Mouse (Mus musculus): Measurements from ENCODE around the gene Oaz1. TPM values are rescaled to one million over a fixed set of nuclear protein-coding genes. Genes with fewer than 3 reads are reported as not detected.
A peak's percentile ranks its signal among the peaks of the same experiment; 100 is the strongest.

Oaz1 gene
- 100 to 1,000 TPM; 700 to 820 TPM for total RNA-seq (2021)
- long read RNA-seq, experiment 1, partial matches to known transcripts, result 36 of 1,965 reads
- long read RNA-seq, experiment 1, other reads (novel, unspliced or antisense), result 1,929 of 1,965 reads
- long read RNA-seq, experiment 2, partial matches to known transcripts, result 18 of 1,322 reads
- long read RNA-seq, experiment 2, other reads (novel, unspliced or antisense), result 1,304 of 1,322 reads

DNA sequence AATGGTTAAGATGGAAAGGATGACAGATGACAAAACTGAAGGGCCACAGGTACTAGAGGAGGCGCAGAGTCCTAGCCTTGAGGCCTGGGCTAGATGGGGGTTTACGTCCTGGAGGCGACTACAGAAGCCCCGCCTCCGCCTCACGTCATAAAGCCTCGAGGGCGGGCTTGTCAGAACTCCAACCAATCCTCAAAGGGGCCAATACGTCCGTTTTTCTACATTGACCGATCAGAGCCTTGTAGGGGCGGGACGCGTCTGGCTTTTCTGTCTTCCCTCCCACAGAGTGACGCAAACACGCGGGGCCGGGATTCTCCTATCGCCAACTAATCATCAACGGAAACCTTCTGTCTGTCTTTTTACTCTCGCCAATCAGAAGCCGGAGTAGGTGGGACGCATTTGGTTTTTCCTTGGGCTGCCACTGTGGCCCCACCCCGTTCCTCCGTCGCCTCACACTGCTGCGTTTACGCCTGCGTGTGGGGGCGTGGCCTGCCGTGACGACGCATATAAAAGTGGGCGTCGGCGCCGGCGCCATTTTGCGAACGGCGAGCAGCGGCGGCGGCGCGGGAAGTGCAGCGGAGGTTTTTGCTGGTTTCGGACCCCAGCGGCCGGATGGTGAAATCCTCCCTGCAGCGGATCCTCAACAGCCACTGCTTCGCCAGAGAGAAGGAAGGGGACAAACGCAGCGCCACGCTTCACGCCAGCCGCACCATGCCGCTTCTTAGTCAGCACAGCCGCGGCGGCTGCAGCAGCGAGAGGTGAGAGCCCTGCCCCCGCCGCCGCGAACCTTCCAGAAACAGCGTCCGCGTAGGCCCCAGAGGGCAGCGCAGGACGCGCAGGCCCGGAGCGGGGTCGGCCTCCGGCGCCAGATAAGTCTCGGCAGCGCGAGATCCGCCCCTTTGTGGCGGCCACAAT lies at the start of gene Oaz1:
Gene Oaz1, plus strand, starts transcription at position 506 of the 912 bp plus-strand sequence.
- peak; percentile 98 for DNase-seq

DNA sequence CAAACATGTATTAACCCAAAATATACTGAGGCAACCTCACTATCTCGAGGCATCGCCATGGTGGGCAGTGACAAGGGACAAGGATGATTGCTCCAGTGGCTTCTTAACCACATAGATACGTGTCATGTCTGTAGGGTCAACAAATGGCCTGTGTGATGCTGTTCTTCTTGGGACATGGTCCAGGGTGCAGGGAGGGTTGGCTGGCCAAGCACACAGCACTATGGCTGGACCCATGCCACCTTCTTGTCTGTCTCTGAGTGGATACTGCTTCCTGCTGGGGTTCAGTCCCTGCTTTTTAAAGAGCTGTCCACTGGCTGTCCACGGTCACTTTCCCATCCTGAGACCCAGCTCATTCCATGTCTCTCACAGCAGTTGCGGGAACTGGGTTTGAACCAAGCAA lies 49.3 kb upstream of the Oaz1 start:
- no peak for DNase-seq

GRCm38 (mm10) chr10:80779565-80779964 lies 46.9 kb upstream of the Oaz1 start:
- peak; percentile 54 for DNase-seq

DNA sequence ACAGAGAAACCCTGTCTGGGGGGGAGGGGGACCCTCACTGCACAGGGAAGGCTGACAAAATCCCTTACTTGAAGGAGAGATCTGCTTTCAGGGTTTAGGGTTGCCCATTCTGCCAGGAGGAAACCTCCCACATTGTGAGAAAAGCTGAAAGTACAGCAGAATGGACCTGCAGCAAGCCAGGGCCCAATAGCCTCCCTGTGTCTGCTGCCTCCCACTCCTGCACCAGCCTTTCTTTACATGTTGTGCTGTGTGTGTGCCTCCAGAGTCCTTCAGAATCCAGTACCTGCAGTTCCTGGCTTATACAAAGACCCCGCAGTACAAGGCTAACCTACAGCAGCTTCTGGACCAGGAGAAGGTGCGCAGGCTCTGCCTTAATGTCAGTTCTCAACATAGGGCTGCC lies 42.2 kb upstream of the Oaz1 start:
- no peak for DNase-seq

- no peak for DNase-seq
Observed at GRCm38 (mm10) chr10:80784871-80785270, 41.6 kb upstream of the Oaz1 start.

GRCm38 (mm10) chr10:80785963-80786362 lies 40.5 kb upstream of the Oaz1 start:
- no peak for DNase-seq

DNA sequence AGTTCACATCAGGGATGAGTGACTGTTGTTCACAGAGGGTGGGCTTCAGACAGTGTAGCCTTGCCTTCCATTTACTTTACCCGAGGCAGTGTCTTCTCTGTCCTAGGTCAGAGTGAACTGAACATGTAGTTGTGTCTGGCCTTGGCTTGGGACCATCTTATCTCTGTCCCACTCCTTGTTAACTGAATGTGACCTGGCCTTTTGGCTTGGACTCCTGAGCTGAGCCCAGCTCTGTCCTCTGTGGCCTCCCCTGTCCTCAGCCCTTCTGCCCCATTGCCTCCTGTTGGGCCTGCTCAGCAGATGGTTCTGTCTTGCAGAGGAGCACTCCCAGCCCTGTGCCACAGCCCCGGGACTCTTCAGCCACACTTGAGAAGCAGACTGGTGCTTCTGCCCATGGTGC lies 38.9 kb upstream of the Oaz1 start:
- DNase-seq, result no peak

DNA sequence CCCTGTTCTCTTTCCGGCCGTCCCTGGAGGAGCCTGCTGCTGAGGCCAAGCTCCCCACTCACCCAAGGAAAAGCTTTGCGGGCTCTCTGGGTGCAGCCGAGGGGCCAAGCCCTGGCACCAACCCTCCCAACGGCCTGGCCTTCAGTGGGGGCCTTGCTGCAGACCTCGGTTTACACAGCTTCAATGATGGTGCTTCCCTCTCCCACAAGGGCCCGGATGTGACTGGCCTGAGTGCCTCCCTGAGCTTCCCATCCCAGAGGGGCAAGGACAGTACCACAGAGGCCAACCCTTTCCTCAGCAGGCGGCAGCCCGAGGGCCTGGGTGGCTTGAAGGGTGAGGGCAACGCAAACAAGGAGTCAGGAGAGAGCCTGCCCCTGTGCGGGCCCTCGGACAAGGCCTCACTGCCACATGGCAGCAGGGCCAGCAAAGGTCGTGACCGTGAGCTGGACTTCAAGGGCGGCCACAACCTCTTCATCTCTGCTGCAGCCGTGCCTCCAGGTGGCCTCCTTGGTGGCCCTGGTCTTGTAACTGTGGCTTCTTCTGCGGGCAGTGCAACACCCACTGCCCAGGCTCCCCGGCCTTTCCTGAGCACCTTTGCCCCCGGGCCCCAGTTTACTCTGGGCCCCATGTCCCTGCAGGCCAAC lies 35.6 kb upstream of the Oaz1 start:
- peak; percentile 62 for DNase-seq

DNA sequence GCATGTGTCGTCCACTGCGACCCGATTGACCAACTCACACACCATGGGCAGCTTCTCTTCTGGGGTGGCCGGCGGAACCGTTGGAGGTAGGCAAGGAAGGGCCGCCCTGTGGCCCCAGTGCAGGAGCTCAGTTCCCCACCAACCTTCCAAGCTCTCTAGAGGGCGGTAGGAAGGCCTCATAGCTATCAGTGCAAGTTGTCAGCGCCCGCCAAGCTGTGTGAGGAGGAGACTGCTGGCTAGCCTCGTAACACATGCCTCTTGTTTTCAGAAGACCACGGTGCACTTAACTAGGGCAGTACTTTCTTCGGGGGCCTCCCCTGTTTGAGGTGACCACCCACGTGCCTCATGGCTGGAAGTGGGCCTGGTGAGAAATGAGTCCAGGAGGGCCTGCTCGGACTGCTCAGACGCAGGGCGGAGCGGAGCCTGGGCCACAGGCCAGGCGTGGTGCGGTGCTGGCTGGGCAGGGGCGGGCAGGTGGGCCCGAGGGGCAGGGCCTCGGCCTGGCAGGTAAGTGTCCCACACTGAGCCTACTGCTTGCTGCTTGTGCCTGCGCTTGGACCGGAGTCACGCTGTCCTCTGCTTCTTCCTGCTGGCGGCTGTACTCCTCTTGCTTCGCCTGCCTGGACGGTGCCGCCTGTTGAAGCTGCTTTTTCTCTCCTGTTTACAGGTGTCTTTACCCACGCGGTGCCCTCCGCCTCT lies 34.8 kb upstream of the Oaz1 start:
- no peak for DNase-seq

DNA sequence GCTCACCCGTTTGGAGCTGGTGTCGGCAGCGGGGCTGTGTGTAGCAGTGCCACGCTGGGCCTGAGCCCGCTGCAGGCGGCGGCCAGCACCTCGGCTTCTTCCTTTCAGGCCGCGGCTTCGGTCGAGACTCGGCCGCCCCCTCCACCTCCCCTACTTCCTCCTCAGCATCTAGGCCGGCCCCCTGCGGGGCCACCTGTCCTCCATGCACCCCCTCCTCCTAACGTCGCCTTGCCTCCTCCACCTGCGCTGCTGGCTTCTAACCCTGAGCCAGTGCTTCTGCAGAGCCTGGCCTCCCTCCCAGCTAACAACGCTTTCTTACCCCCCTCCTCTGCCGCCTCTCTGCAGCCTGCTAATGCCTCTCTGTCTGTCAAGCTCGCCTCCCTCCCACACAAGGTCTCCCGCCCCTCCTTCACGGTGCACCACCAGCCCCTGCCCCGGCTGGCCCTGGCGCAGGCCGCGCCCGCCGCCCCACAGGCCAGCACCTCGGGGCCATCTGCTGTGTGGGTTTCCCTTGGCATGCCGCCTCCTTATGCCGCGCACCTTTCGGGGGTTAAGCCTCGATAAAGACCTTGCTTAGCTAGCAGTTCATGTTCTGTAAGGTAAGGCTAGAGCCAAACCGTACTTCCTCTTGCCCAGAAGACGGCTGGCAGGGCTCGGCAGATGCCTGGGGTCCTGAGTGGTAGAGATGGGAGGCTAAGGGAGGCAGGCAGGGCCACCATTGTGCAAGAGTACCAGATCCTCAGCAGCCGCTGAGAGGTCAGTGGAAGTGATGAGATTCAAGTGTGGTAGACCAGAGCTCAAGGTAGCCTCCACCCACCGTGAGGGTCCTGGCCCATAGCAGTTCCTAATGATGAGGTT lies 34.1 kb upstream of the Oaz1 start:
- no peak for DNase-seq

- no peak for DNase-seq
Observed at GRCm38 (mm10) chr10:80793033-80793784, 33.2 kb upstream of the Oaz1 start.

GRCm38 (mm10) chr10:80793803-80794202 lies 32.7 kb upstream of the Oaz1 start:
- no peak for DNase-seq

DNA sequence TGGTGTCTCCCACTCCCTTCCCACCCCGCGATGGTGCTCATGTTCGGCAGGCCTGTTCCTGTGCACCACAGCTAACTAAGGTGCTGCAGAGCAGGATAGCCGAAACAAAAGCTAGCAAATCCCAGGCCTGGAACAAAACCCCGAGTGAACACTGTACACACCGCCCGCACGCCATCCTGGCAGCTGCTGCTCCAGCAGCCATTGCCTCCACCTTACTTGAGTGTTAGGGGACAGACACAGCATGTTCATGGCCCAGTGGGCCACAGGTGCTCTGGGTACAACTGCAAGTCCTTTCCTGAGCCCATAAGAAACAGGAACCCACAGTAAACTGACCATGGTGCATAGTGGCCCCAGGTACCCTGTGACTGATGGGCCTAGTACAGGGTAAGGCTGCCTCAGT lies 31.7 kb upstream of the Oaz1 start:
- DNase-seq, result no peak

- no peak for DNase-seq
Observed at GRCm38 (mm10) chr10:80796307-80796848, 30.1 kb upstream of the Oaz1 start.

- DNase-seq, result no peak
Observed at GRCm38 (mm10) chr10:80797186-80798149, 29.0 kb upstream of the Oaz1 start.

DNA sequence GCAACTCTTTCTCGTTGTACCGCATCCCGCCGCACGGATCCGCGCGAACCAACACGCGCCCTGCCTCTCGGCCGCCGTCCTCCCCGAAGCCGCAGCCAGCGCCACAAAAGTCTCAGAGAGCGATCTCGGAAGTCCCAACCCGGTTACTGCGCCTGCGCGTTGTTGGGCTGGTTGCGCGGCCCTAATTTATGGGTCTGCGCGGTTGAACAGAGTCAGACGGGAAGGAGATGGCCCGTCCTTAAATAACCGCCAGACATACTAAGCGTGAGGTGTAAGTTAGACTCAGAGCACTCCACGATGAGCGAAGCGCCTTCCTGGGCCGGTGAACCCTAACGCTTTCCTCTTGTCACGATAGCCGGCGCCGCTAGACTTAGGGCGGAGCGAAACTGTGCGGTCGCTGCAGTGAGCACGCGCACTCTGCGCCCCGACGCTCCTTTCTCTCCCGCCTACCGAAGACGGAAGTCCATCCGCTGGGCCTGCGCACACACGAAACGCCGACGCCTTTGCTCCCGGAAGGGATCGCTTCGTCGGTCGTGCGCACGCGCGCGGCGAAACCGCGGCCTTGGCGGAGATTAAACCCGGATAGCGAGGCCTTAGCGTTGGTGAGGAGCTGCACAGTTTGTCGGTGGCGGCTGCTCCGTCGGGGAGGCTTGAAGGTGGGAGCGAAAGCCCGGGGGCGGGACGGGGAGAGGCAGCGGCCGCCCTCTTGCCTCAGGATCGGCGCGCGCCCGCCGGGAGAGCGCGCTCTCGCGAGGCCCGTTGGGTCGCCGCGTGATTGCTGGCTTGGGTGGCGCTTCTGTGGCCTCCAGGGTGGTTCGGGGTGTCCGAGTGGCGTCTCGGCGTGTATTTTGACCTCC lies 28.1 kb upstream of the Oaz1 start, which contains the start of the genes Sf3a2 and Plekhj1:
Gene Sf3a2, plus strand, starts transcription at position 49 of the 857 bp plus-strand sequence.
Gene Plekhj1, minus strand, starts transcription at position 477 of the 857 bp plus-strand sequence.
- DNase-seq, result peak; percentile 96

- no peak for DNase-seq
Observed at GRCm38 (mm10) chr10:80799070-80799566, 27.3 kb upstream of the Oaz1 start.

Measured in adrenal gland, postnatal 10 days (tissue).